Mouse (Mus musculus) heart, postnatal 4 days (tissue): ENCODE results near the gene Usp15. TPM values are rescaled to one million over a fixed set of nuclear protein-coding genes. Genes with fewer than 3 reads are reported as not detected.
A peak's percentile ranks its signal among the peaks of the same experiment; 100 is the strongest.
"Not testable (repeated sequence)": the region's sequence is repeated elsewhere in the genome, so short reads cannot be mapped to it uniquely, and the experiment has no call there.

Source experiments
- DNase-seq: peaks from one replicate; pipeline ENCODE4 v3.0.0; 2021
- total RNA-seq, 2 experiments: library from RNA; stranded (reverse); gene quantifications; 2 replicates each; pipeline ENCODE4 v1.2.3; 2021

The Usp15 gene
- total RNA-seq: 10 to 100 TPM; 75.8 to 79.2 TPM

DNA sequence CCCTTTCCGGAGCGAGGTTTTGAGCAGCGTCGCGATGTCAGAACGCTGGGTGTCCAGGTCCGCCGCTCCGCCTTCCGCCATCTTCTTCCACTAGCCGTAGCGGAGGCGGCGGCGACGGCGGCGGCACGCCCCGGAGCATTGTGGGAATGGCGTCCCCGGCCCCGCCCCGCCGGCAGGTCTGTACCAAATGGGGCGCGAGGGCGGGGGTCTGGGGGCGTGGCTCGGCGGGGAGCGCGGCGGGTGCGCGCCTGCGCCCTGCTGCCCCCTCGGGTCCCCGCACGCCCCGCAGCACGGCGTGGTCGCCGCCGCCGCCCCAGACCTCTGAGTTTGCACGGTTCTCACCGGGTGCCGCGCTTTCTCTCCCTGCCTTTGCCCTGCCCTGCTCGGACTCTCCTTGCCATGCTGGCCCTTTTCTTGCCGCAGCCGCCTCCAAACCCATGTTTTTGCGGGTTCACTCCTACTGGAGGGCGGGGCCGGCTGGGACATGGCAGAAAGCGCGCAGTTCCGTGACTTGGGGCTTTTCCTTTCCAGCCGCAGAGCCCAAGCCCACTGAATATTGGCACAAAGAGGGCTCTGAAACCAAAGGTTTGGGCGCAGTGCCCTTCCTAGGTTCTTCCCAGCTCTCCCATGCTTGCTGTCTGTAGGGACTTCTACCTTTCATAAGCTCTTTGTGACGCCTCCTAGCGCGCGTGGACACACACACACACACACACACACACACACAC, at the start of gene Usp15:
Gene Usp15 (minus strand): TSS at position 161 of the 725 bp plus-strand sequence.
- DNase-seq: peak; percentile 95

DNA sequence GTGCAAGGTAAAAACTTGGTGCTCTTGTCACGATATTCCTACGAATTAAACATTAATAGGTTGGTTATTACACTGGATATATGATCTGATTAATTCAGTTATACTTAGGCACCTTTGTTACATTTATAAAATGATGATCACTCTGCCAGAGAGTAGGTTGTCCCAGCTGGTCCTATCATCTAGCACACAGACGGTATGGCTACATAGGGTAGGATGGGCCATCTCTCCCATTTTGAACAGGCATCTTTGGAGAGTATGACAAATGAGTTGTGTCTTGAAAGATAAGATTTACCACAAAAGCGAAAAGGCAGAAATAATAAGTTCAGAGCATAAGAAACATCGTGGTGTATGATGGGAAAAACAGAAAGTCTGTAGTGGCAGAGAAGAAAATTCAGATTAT, 32.6 kb upstream of the Usp15 start:
- no peak for DNase-seq

DNA sequence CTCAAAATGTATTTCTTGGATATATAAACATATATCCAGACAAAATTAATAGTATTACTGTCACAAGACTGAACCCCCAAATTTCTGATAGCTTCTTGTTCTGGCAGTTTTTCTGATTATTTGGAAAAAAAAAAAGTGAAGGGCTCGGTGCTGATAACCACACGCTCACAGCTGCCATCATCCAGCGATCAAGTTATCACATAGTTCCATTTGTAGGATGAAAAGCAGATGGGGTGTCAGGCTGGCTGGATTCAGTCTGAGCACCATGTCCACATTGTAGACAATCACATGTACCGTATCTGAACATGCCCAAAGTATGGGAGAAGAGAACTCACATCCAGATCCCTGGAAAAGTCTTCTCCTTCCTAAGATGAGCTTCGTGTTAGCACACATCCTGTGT, 26.0 kb upstream of the Usp15 start:
- no peak for DNase-seq

DNA sequence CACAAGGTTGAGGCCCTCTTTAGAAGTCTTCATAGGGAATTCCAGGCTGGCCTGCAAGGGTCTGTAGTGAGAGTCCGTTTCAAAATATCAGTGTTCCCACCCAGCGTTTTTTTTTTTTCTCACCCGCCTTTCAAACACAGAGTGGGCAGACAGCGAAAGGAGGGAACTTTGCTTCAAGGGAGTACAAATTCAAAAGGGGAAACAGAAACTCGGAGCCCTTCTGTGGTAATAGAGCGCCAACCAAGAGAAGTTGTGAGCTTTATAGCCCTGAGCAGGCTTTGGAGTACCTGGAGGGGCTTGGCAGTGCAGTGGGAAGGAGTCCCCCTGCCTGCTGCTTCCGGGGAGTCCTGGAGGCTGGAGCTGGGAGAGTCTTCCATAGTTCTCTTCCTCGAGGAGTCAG, 12.7 kb upstream of the Usp15 start:
- no peak for DNase-seq

DNA sequence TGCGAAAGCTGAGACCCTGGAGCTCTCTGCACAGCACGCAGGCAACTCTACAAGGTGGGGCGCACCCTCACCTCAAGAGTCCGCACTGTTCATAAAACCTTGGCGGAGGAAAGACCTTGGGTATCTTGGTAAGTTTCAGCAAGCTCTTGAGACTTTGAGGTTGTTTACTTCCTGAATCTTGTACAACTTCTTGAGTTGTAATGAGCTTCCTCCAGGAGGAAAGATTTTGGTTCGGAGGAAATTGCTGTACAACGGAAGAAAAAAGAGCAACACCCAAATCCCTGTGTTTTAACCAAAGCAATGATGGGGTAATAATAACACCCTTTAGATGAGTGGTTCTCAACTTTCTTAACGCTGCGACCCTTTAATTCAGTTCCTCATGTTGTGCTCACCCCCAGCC, 11.5 kb upstream of the Usp15 start:
- no peak for DNase-seq

DNA sequence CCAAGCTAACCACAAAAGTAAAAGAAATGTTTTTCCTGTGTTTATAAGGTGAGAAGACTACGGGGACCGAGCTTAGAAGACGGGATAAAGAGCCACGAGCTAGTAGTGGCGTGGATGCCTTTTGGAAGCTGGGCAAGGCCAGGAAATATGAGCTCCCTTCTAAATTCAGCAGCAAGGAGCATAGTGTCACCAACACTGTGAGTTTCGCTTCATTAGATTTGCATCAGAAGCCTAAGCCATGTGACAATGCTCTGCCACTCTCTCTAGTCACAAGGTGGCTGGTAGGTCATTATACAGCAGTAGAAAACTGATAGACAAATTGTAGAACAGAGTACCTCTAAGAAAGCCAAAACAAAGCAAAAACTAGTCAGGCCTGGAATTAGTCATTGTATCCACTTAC, 9.3 kb upstream of the Usp15 start:
- DNase-seq: no peak

DNA sequence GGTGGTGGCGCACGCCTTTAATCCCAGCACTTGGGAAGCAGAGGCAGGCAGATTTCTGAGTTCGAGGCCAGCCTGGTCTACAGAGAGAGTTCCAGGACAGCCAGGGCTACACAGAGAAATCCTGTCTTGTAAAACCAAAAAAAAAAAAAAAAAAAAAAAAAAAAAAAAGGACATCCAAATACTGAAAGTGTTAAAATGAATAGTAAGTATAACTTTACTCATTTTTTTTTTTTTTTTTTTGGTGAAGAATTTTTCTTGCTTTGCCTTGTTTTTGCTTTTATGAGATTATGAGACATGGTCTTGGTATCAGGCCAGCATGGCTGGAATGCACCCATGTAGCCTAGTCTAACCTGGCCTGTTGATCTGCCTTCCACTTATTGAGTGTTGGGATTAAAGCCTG, 8.6 kb upstream of the Usp15 start:
- DNase-seq: not testable (repeated sequence)

DNA sequence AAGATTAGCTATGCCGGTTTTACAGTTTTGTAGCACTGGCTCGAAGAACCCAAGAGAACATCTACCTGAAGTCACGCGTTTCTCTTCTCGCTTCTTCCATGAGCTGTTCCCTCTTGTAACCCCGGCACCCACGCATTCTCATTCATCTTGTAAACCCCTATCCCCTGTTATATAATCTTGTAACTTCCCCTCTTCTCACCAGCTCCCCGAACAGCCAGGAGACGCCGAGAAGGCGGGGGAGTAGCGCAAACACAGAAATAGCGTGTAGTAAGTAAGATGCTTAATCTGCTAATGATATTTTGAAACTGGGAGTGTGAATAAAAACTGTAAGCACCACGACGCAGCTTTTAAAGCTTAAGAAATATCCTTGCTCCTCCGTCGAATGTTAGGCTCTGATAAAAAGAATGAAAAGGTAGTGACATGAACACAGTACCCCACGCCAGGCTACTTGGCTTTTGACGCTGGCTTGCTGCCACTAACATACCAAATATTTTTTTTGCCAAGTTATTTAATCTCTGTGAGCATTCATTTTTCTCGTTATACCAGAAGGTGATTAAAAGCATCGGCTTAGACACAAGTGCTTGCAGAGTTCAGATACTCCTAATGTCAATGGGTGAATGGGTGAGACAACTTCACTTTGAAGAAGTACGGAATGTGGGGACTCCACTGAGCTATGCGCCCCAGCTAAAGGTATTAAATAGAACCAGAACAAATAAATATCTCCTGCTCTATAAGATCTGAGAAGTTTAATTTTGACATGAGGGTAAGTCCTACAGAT, 5.4 kb upstream of the Usp15 start:
- DNase-seq: no peak

DNA sequence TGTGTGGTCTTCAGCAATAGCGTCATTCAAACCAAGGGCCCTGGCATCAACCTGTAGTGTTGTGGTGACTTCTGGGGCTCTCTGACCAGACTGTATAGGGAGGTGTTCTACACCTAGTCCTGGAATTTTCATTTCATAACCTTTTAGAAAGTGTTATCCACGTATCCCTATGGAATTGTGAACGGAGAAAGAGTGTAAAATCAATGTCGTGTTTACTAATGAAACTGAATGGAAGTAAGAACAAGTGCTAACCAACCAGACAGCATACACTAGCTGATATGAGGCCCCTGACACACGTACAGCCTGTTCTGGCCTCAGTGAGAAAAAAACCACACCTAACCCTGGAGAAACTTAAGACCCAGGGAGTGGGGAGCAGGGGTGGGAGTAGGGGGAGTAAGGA, 4.6 kb upstream of the Usp15 start:
- DNase-seq: no peak

DNA sequence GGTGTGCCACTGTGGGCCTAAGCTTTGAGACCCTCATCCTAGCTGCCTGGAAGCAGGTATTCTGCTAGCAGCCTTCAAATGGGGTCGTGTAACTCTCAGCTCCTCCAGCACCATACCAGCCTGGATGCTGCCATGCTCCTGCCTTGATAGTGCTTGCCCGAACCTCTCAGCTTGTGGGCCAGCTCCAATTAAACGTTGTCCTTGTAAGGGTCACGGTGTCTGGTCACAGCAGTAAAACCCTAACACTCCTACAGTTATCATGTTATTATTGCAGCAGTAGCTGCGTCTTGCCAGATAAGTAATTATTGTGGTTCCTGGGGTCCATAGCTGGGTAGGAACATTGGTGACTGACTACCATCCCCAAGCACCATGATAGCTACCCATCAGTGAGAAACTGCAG, 4.2 kb upstream of the Usp15 start:
- no peak for DNase-seq

DNA sequence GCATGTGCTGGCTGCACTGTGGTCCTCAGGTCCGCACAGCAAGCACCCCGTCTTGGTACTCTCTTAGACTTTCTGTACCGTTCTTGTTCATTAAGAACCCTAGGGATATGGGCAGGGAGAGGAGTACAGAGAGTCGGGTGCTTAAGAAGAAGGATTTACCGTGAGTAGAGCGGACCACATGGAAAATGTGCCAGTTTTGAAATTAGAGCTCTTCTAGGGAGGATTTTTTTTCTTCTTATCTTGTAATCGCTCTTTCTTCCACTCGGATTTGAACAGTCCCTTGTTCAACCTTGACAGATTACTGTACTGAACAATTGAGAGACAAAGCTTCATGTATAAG, 3.5 kb upstream of the Usp15 start:
- no peak for DNase-seq

DNA sequence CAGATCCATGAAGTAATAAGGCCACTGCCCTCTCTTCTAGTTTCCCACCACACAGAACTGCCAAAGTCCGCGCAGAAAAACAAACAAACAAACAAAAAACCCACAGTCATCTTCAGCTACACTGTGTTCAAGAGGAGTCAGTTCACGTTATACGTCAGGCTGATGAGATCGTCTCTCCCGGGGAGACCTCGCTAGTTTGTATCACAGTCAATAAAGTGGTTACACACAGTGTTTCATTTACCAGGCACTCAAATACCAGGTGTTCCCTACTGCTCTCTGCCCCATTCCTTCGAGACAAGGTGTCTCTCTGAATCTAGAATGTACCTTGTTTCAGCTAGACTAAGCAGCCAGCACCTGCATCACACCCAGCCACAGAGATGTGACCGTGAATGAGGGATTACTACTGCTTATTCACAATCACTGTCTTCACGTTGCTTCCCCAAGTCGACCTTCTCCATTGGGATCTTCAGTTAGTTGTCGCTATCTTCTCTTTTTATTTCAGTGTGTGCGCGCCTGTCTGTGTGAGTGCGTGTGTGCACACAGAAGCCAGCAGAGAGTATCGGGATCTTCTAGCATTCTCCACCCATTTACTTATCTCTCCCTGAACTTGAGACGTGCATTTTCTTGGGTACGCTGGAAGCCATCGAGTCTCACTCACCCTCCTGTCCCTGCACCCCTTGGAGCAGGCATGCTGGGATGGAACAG, 3.0 kb upstream of the Usp15 start:
- DNase-seq: no peak

DNA sequence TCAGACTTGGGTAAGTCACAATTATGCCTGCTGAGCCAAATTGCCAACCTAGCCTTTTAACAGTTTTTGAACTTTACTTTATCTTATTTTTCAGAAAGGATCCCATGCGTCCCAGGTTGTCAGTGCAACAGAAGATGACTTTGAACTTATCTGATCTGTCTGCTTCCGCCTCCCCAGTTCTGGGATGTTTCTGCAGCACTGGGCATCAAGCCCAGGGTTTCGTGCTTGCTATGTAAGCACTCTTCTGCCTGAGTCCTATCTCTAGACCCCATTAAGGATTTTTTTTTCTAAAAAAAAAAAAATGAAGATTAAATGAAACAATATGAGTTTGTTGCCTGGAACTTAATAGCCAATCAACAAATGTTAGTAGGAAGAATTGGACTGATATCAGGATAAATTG, 2.3 kb upstream of the Usp15 start:
- no peak for DNase-seq

DNA sequence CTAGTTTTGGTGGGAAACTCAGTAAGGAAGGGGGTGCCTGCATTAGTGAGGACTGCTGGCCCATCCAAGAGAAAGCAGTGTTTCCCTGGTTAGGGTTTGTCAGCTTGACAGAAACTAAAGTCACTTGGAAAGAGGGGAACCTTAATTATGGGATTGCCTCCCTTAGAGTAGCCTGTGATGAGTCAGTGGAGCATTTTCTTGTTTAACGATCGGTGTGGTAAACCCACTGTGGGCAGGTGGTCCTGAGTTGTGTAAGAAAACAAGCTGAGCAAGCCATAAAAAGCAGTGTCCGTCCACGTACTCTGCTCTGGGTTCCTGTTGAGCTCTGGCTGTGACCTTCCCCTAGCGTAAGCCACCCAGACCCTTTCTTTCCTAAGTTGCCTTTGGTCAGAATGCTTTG, 1.4 kb upstream of the Usp15 start:
- no peak for DNase-seq

DNA sequence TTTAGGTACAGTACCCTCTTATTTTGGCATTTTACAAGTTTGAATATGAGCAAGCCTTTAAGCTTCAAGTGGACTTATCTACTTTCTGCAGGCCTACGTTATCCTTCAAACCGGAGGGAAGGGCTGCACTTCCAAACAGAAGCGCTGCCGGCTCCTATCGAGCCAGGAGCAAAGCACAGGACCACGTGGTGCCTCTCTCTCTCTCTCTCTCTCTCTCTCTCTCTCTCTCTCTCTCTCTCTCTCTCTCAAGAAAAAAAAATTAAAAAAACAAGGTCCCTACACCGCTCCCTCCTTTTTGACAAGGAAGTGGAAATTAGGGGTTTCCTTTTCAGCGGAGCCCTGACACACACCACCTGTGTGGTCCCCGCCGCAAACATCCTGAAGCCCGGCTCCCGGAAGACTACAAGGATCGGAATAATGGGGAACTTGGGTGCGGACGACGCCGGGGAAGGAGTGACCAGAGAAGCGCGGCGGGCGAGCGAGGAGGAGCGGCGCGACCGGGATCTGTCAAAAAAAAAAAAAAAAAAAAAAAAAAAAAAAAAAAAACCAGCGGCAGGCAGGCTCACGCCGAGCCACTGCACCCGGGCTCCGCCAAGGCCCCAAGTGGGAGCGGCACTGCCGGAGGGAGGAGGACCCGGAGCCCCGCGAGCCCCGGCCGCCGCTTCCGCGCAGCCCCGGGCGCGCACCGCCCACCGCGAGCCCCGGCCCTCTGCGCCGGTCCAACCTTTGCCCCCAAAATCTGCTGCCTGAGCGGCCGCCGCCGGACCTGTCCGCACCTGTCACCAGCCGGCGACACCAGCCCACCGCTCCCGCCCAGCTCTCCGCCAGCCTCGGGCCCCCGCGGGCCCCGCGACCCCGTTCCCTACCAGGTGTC, 597 bp downstream of the Usp15 start:
- DNase-seq: peak; percentile 45

DNA sequence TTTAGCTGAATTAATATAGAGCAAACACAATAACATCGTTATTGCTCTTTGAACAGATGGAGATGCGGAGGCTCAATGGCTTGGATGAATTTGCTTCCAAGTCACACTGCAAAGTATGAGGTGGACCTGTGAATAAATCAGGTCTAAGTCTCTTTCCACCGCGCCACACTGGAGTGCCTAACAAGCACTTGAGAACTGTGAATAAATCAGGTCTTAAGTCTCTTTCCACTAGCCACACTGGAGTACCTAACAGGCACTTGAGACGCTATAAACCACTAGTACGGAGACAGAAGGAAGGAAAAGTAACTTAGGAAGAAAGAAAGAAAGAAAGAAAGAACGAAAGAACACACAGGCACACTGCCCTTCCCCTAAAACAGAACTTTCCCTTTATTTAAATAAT, 1.3 kb downstream of the Usp15 start:
- DNase-seq: no peak

DNA sequence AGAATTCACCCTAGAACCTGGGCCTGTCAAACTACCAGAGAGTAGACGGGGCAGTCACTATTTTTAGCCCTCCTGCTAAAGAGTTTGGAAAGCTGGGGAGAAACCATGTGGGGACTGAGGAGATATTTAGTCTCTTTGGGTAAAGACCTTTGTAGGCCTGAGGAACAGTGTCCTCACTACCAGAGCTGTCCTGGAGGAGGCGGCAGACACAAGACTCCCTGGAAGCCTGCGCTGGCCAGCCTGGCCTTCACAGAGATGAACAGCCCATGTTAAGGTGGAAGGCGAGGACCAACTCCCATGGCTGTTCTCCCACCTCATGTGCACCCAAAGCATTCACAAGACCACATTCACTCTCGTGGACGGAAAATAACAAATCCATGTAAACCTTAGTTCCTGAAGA, 5.8 kb downstream of the Usp15 start:
- peak; percentile 28 for DNase-seq

DNA sequence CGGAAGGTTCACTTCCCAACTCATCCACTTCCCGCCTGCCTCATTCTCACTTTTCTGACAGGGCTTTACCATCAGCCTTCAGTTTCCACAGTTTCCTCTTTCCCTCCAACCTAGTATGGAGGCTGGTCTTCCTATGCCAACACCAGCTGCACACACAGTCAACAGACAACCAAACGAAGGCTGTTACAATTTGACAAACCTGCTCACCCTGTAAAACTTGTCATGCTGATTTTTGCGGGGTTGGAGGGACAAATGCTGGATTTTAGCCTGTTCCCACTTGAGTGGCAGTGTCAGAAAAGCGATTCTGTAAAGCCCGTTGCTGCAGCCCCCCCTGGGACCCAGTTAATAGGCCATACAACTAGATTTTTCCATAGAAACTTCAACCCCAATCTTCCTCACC, 9.5 kb downstream of the Usp15 start:
- DNase-seq: no peak

DNA sequence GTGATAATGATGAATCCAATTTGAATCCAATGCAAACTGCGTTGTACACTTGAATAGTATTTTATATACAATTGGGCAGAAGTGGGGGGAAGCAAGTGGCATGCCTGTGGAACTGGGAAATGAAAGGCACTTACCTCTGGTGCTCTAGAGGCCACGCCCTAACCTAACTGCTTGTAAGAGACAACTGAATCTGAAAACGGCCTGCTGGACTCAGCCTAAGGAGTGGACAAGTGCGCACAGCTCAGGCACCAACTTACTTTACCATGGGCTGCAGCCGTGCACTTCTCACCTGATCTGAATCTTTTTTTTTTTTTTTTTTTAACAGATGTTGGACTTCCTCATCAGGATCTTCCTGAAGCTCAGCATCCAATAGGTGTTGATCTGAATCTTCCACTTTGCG, 10.9 kb downstream of the Usp15 start:
- DNase-seq: no peak

DNA sequence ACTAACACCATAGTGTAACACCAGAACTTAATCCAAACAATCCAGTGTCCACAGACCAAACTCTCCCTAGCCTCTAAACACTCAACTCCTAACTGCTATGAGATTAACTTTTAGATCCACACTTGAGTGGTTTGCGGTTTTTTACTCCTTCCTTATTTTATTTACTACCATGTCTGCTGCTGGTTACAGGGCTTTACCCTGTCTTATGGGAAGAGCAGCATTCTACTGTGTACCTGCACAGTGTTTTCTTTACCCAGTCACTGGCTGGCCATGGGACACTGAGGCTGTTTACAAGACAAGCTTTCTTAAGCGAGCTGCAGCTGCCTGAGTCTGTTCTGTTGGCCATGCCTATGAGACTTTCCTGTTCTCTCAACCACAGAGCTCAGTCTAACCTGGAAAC, 13.1 kb downstream of the Usp15 start:
- no peak for DNase-seq

DNA sequence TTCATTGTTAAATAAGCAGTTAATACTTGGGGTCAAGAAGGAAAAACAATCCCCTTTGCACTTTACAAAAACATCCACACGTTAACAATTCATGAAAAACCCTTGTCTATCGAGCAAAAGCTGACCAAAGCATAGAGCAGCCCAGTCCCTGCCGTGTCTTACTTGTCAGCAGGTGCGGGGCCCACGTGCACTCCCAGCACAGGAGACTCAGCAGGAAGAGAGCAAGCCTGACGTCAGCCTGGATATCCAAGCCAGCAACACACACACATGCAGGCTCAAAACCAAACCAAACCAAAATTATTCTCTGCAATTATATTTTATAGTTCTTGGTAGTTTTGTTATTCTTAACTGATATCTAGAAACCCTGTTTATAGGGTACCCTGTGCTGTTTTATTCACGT, 13.6 kb downstream of the Usp15 start:
- peak; percentile 33 for DNase-seq

DNA sequence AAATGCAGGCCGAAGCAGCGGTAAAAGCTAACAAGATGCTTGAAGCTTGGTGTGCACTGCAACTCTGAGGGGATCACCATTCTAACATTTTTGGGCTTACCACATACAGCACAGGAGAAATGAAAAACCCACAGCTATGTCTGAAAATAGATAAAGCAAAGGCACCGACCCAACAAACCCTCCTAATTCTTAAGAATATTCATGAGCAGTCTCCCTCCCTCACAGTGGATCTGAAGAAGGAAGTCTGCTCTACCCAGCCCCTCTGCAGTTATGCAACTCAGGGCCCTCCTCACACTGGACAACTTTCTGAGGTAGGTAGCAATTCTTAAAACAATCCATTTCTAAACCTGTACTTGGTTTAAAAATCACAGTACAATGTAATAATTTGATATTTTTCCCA, 14.4 kb downstream of the Usp15 start:
- no peak for DNase-seq

DNA sequence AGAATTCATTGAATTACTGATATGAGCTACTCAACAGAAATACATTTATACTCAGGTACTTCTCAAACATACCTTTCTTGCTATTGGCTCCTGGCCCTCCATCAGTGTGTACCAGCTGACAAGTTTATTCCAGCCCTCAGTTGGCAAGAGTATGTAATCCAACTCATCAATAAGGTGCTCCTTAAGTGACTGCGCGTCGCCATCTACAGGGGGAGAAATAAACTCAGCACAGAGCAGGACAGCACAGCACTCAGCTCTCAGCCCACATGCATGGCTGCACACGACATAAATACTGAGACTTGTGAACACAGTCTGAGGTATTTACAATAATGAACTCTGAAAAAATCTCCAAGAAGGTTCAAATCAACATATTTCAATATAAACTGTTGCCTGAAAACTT, 21.0 kb downstream of the Usp15 start:
- no peak for DNase-seq
